Mouse (Mus musculus): Measurements from ENCODE around the gene Olfr1505. TPM values are rescaled to one million over a fixed set of nuclear protein-coding genes. Genes with fewer than 3 reads are reported as not detected.

The Olfr1505 gene
- total RNA-seq (2014; fragmentation: Nextera tagmentation) (not detected in 2 replicates), total RNA-seq (2017) (0.33 TPM in 1 of 2 replicates, not detected in the other), polyA plus RNA-seq (2012) (not detected in 2 replicates)

DNA sequence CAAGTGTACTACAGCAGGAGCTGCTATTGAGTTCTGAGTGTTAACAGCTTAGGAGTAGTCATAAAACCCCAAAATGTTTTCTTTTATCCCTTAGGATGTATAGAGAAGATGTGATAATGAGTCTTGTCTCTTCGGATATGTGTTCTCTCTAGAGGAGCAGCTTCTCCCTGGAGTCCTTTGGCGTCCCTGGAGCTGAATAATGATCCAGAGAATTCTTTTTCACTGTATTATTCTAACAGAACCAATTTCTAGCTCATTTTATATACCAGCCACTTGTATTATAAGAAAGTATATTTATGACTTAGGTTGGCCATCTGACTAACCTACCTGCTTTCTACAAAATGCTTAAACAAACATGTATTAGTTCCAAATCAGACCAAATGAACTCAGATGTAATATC is at the start of gene Olfr1505:
Gene Olfr1505, plus strand, starts transcription at position 301 of the 400 bp plus-strand sequence.
- Histone ChIP-seq H3K4me3 (ENCODE audit: low read depth, low read length) (no peak within 1 kb of the TSS), H3K9me3 (replicated peaks) (no peaks in the 10 kb centered on the region), H3K4me1 (ENCODE audit: insufficient read depth, low read depth, low read length) (no peaks in the 10 kb centered on the region), H3K27me3 (ENCODE audit: insufficient read depth, low read length) (no peaks in the 10 kb centered on the region), H3K36me3 (replicated peaks) (no peaks in the 10 kb centered on the region)
- no peak for ATAC-seq (ENCODE audit: extremely low read depth, insufficient number of reproducible peaks, low FRiP score, poor library complexity, severe bottlenecking)
- no peak for DNase-seq (ENCODE audit: low spot score)
- TF ChIP-seq GATA1 (IDR thresholded peaks at IDR 0.05; ENCODE audit: borderline replicate concordance, low read length) (no peak), POLR2AphosphoS5 (IDR thresholded peaks at IDR 0.05; ENCODE audit: insufficient replicate concordance, low read depth, low read length) (no peak), CTCF (IDR thresholded peaks at IDR 0.05; ENCODE audit: low read depth, low read length) (no peak), TAL1 (conservative IDR thresholded peaks at IDR 0.05; ENCODE audit: low read depth, low read length) (no peak), GATA2 (IDR thresholded peaks at IDR 0.05; ENCODE audit: borderline replicate concordance, low read depth, low read length) (no peak)

DNA sequence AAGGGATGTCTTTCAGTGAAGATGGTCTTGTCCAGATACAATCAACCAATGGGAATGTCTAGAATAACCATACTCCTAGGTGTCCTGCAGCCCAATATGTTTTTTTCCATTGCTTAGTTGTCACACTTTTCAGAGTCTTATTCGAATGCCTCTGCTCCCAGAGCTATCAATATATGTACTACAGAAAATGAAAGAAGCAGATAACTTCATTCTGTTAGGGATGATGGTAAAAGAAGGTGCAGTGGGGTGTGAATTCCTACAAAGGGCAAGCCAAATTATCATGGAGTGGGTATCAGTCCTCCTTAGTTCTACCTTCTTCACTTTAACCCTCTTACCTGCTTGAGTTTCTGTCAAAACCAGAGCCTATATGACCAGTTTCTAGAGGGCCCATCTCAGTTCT is 15.5 kb upstream of the Olfr1505 start, which contains the start of gene Olfr1504:
Gene Olfr1504, minus strand, starts transcription at position 101 of the 400 bp plus-strand sequence.
- no peaks in the 10 kb centered on the region for H3K4me1 ChIP-seq (ENCODE audit: insufficient read depth, low read depth, low read length)
- no peaks in the 10 kb centered on the region for H3K27me3 ChIP-seq (ENCODE audit: insufficient read depth, low read length)
- no peaks in the 10 kb centered on the region for H3K36me3 ChIP-seq (replicated peaks)
- no peak within 1 kb of the TSS for H3K4me3 ChIP-seq (ENCODE audit: low read depth, low read length)
- no peak for ATAC-seq (ENCODE audit: extremely low read depth, insufficient number of reproducible peaks, low FRiP score, poor library complexity, severe bottlenecking)
- DNase-seq (ENCODE audit: low spot score) = no peak
- TF ChIP-seq CTCF (IDR thresholded peaks at IDR 0.05; ENCODE audit: low read depth, low read length) (no peak), POLR2AphosphoS5 (IDR thresholded peaks at IDR 0.05; ENCODE audit: insufficient replicate concordance, low read depth, low read length) (no peak), TAL1 (conservative IDR thresholded peaks at IDR 0.05; ENCODE audit: low read depth, low read length) (no peak), GATA1 (IDR thresholded peaks at IDR 0.05; ENCODE audit: borderline replicate concordance, low read length) (no peak), GATA2 (IDR thresholded peaks at IDR 0.05; ENCODE audit: borderline replicate concordance, low read depth, low read length) (no peak)
- H3K9me3 ChIP-seq (replicated peaks) = no peaks in the 10 kb centered on the region

Other genes starting within 250 kb of the Olfr1505 start
- gene Olfr1491, start 216.3 kb upstream of the Olfr1505 start, total RNA-seq (2014; fragmentation: Nextera tagmentation) = not detected in 2 replicates
- gene Olfr1491, start 216.3 kb upstream of the Olfr1505 start, total RNA-seq (2017) = 0.11 and 0.12 TPM in 2 replicates
- not detected in 2 replicates for gene Olfr1491, start 216.3 kb upstream of the Olfr1505 start, polyA plus RNA-seq (2012)
- not detected in 2 replicates for gene Olfr1493-ps1, start 190.3 kb upstream of the Olfr1505 start, total RNA-seq (2014; fragmentation: Nextera tagmentation)
- 0.11 TPM in 1 of 2 replicates, not detected in the other for gene Olfr1493-ps1, start 190.3 kb upstream of the Olfr1505 start, total RNA-seq (2017)
- gene Olfr1493-ps1, start 190.3 kb upstream of the Olfr1505 start, polyA plus RNA-seq (2012) = not detected in 2 replicates
- gene Olfr1494, start 173.8 kb upstream of the Olfr1505 start, total RNA-seq (2014; fragmentation: Nextera tagmentation) = not detected in 2 replicates
- 0.05 and 0.12 TPM in 2 replicates for gene Olfr1494, start 173.8 kb upstream of the Olfr1505 start, total RNA-seq (2017)
- gene Olfr1494, start 173.8 kb upstream of the Olfr1505 start, polyA plus RNA-seq (2012) = not detected in 2 replicates
- not detected in 2 replicates for gene Olfr1495, start 148.9 kb upstream of the Olfr1505 start, total RNA-seq (2014; fragmentation: Nextera tagmentation)
- gene Olfr1495, start 148.9 kb upstream of the Olfr1505 start, total RNA-seq (2017) = not detected in 2 replicates
- not detected in 2 replicates for gene Olfr1495, start 148.9 kb upstream of the Olfr1505 start, polyA plus RNA-seq (2012)
- gene Olfr1496, start 135.7 kb upstream of the Olfr1505 start, total RNA-seq (2014; fragmentation: Nextera tagmentation) = not detected in 2 replicates
- 0.27 and 0.29 TPM in 2 replicates for gene Olfr1496, start 135.7 kb upstream of the Olfr1505 start, total RNA-seq (2017)
- not detected in 2 replicates for gene Olfr1496, start 135.7 kb upstream of the Olfr1505 start, polyA plus RNA-seq (2012)
- not detected in 2 replicates for gene Olfr1497, start 115.3 kb upstream of the Olfr1505 start, total RNA-seq (2014; fragmentation: Nextera tagmentation)
- 0.06 TPM in 1 of 2 replicates, not detected in the other for gene Olfr1497, start 115.3 kb upstream of the Olfr1505 start, total RNA-seq (2017)
- gene Olfr1497, start 115.3 kb upstream of the Olfr1505 start, polyA plus RNA-seq (2012) = not detected in 2 replicates
- not detected in 2 replicates for gene Olfr1499, start 94.1 kb upstream of the Olfr1505 start, total RNA-seq (2014; fragmentation: Nextera tagmentation)
- gene Olfr1499, start 94.1 kb upstream of the Olfr1505 start, total RNA-seq (2017) = 0.46 TPM in 1 of 2 replicates, not detected in the other
- gene Olfr1499, start 94.1 kb upstream of the Olfr1505 start, polyA plus RNA-seq (2012) = not detected in 2 replicates
- not detected in 2 replicates for gene Olfr1500, start 83.0 kb upstream of the Olfr1505 start, total RNA-seq (2014; fragmentation: Nextera tagmentation)
- gene Olfr1500, start 83.0 kb upstream of the Olfr1505 start, total RNA-seq (2017) = not detected in 2 replicates
- gene Olfr1500, start 83.0 kb upstream of the Olfr1505 start, polyA plus RNA-seq (2012) = not detected in 2 replicates
- gene Olfr1501, start 62.8 kb upstream of the Olfr1505 start, total RNA-seq (2014; fragmentation: Nextera tagmentation) = not detected in 2 replicates
- 0.05 TPM in 1 of 2 replicates, not detected in the other for gene Olfr1501, start 62.8 kb upstream of the Olfr1505 start, total RNA-seq (2017)
- not detected in 2 replicates for gene Olfr1501, start 62.8 kb upstream of the Olfr1505 start, polyA plus RNA-seq (2012)
- gene Olfr1502, start 51.7 kb upstream of the Olfr1505 start, total RNA-seq (2014; fragmentation: Nextera tagmentation) = not detected in 2 replicates
- 0.38 TPM in 1 of 2 replicates, not detected in the other for gene Olfr1502, start 51.7 kb upstream of the Olfr1505 start, total RNA-seq (2017)
- not detected in 2 replicates for gene Olfr1502, start 51.7 kb upstream of the Olfr1505 start, polyA plus RNA-seq (2012)
- gene Olfr1504, start 15.6 kb upstream of the Olfr1505 start, total RNA-seq (2014; fragmentation: Nextera tagmentation) = not detected in 2 replicates
- 0.12 and 0.38 TPM in 2 replicates for gene Olfr1504, start 15.6 kb upstream of the Olfr1505 start, total RNA-seq (2017)
- gene Olfr1504, start 15.6 kb upstream of the Olfr1505 start, polyA plus RNA-seq (2012) = not detected in 2 replicates